Mouse (Mus musculus) c-Kit-positive CD71-positive TER-119-positive erythroid progenitor cells, embryonic 14.5 days (primary cell): ENCODE data around the gene Polr3a.
"Not testable (repeated sequence)": the region's sequence is repeated elsewhere in the genome, so short reads cannot be mapped to it uniquely, and the experiment has no call there.

Experiments used
- DNase-seq: peaks from one replicate; pipeline ENCODE4 v3.0.0-alpha.2; 2013; ENCODE audit warnings: low spot score

The Polr3a gene

GRCm38 (mm10) chr14:24493256-24493655, 6.4 kb upstream of the Polr3a start:
- DNase-seq: no peak

- DNase-seq: no peak
These were observed 4.6 kb upstream of the Polr3a start for GRCm38 (mm10) chr14:24491266-24491981.

- peak; percentile 94 for DNase-seq
These were observed 3.8 kb upstream of the Polr3a start for GRCm38 (mm10) chr14:24490468-24491265.

GRCm38 (mm10) chr14:24489772-24490171, 2.9 kb upstream of the Polr3a start:
- not testable (repeated sequence) for DNase-seq

DNA sequence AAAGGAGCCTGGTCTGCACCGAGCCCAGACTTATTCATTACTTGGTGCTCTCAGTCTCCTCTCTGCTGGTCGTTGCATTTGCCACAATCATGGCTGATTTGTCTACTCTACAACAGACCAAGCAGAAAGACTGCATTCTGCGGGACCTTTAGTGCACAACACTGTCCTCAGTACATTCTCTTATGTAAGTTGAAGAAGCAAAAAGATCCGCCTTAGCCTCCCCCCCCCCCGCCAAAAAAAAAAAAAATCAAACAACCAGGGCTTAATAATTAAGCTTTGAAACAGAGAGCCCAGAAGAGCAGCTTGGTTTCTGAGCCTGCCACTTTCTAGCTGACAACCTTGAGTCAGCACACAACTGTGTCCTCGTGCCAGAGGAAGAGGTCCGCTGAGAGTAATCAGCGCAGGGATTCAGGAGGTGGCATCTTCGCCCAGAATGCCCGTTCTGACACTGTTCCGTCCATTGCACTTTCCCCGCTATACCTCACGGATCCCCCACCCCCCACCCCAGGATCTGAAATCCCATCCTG, 554 bp downstream of the Polr3a start:
- no peak for DNase-seq

DNA sequence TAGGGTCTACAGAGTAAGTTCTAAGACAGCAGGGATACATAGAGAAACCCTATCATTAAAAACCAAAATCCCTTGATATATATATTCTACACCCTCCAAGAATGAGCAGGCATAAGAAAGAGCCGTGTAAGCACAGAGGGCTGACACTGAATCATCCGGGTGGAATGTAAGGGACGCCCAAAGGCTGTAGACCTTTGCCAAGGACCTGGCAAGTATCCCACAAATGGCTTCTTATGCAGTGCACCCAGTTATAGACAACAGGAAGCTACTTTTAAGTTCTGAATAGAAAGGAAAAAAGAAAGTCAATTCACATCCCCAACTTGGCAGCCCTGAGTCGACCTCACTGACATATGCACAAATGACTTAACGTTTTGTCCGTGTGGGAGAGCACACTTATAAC, 18.1 kb downstream of the Polr3a start:
- DNase-seq: no peak

- no peak for DNase-seq
These were observed 28.7 kb downstream of the Polr3a start for GRCm38 (mm10) chr14:24458191-24458590.

- DNase-seq: not testable (repeated sequence)
These were observed 43.3 kb downstream of the Polr3a start for GRCm38 (mm10) chr14:24443529-24443928.
